Mouse (Mus musculus) left cerebral cortex, adult 18-20 months (tissue): ENCODE measurements at regions not wholly inside any gene's neighbourhood (a gene's known extent, or its start where the extent isn't known, plus 50 kb on each side); places are given as distances from the start of the nearest gene placed in this dataset.

ENCODE experiments used
- DNase-seq, 2 experiments: peaks; one replicate each; pipeline ENCODE4 v3.0.0; 2021 to 2022; ENCODE audit warnings: low spot score in 2 of 2, mixed read lengths in 1 of 2

DNA sequence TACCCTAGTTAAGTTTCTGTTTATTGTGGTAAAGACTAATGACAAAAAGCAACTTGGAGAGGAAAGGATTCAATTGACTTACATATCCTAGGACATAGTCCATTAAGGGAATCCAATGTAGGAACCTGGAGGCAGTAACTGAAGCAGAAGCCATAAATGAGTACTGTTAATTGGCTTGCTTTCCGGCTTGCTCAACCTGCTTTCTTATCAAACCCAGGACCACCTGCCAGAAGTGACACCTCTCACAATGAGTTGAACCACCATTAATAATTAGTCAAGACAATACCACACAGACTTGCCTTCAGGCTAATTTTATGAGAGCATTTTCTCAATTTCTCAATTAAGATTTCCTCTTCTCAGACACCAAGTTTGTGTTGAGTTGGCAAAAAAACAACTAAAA lies 148.8 kb downstream of the Ccser2 start:
- DNase-seq = no peak

DNA sequence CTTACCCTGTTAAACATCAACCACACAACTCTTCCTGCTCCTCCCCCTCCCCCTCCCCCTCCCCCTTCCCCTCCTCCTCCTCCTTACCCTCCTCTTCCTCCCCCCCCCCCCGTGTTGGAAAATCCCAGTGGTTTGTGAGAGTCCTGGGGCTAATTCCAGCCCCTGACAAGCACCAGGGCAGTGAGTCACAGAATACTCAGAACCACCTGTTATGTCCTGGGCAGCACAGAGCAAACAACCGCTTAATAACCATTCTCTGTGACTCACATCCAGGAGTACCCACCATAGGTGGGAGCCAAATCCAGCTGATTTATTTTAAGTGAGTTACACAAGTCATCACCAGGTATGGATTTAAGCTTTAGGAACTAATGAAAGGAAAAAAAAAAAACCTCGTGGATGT lies 166.2 kb downstream of the Ccser2 start:
- DNase-seq = no peak

DNA sequence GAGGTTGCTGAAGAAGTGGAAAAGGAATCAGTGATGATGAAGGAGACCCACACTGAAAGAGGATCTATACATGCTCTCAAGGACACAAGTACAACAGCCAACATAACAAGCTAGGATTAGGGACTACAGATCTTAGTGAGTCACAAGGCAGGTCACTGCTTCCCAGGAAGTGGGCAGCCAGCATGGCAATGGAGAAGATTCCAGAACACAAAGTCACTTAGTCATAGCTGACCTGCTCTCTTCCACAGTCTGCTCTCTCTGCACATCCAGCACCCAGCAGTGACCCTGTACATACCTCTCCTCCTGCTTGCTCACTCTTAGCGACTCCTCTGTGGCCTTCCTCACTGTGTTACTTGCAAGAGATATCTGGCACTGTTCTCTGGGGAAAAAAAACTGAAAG lies 168.8 kb downstream of the Ccser2 start:
- no peak for DNase-seq

DNA sequence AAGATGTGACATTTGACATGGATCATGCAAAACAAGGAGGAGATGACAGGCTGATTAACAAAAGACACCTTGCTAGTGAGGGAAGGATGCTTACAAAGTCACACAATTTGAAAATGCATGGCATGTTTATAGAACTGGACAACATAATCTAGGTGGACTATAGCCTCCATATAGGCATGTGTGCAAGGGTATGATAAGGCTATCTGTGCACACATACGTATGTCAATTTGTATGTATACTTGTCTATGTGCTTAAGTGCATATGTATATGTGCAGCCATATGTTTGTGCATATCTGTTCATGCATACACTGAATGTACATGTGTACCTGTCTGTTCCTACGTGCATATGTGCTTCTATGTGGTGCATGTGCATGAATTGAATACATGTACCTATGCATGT lies 186.7 kb downstream of the Ccser2 start:
- DNase-seq = no peak

DNA sequence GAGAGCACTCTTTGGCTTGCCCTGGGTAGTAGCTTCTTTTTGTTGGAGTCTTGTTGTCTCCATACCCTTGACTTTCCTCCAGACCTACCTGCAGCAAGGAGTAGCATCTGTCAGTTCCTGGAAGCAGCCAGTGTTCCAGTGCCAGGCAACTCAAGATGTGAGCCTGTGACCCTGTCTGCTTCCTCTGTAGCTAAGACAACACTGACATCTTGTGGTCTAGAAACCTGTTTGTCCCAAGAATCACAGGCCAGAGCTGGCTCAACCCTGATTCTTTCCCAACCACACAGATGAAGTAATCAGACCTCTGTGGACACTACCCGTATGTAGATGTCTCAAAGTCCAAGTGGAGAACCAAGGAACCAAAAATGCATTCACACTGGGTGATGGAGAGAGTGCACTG lies 189.6 kb downstream of the Ccser2 start:
- peak; percentile 13 to 29 for DNase-seq

DNA sequence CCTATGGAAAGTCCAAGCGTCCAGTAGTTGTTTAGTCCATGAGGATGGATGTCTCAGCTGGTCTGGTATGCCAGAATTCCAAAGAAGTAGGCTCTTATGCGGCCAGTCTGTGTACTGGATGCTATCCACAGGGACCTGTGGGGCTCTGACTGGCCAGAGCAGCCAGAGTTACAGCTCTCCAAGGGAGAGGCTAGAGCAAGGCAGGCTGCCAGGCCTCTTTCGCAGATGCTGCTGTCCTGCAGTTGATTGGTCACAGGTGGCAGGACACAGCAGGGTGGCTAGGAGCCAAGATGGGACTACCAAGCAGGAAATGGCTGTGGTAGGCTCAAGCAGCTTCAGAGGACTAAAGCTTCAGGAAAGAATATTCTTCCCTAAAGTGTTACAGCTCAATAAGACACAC lies 194.2 kb downstream of the Ccser2 start:
- no peak for DNase-seq

DNA sequence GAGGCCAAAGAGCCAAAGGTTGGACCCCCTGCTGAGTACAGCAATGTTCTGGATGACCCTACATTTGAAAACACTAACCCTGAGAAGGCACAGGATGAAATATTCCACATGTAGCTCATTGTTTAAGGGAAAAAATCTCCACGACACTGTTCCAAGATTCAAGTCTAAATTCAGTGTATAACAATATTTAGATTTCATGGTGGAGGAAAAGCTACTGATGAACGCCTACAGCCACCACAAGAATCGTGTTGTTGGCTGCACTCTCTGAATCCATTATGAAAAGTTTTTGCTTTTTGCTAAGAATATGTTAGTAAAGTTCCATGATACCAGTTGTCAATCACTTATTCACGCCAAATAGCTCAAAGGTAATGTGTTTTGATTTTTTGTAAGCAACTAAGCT lies 204.2 kb downstream of the Ccser2 start:
- no peak for DNase-seq

DNA sequence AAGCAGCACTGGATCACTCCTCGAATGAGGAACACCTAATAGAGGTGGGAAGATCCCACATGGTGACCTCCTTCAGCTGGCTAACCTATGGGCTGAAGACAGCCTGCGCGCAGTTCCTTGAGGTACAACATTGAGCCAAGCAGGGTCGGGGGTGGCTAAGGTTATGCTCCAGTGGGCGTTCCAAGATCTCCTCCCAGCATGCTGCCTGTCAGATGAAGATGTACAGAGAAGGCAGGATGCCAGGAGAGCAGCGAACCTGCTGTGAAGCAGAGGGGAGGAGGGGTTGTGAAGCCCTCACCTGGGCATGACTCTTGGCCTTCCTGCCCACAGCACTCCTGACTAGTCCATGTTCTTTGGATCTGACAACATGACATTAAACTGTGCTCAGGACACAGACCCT lies 212.5 kb downstream of the Ccser2 start:
- DNase-seq = no peak

DNA sequence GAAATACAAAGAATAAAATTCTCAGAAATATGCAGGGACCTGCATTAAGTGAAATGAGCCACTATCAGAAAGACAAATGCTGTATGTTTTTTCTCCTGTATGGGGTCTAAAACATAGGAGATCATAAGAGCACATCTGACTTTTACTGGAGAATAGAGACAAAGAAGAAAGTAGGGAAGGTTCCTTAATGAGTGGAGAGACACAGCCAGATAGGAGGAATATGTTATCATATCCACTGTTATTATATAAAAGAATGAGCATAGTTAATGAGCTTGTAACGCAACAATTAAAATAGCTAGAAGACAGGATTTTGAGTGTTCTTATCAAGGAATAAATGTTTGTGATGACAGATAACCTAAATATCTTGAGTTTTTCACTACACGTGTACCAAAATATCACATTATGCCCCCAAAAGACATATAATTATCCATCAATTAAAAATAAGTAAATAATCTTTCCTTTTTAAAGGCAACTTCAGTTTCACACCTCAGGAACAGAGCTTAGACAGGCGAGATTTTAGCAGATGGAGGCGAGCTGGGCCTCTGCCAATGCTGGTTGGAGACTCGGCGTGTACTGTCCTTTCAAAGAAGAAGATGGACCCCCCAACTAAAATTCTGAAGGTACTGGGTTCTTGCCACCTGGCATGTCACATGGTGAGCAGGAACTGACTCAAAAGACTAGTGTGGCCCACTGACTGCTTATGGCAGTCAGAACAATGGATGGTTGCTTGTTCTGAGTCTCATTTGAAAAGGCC lies 220.3 kb downstream of the Ccser2 start:
- peak; percentile 30 to 31 for DNase-seq

DNA sequence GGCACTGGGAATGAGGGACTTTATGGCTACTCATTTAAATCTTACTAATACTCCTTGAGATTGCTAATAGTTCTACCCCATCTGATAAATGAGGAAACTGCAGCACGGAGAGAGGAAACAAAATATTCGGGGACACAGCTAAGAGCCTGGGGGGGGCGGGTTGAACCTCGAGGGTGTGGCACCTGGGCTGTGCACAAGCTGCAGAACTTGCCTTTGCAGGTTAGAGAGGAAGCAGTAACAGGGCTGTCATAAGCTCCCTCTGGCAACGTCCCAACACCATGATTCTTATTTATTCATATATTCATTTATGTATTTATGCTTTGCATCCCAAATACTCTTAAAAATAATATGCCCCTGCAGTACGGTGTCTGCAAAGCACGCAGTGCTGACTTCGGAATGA lies 237.5 kb downstream of the Ccser2 start:
- no peak for DNase-seq

DNA sequence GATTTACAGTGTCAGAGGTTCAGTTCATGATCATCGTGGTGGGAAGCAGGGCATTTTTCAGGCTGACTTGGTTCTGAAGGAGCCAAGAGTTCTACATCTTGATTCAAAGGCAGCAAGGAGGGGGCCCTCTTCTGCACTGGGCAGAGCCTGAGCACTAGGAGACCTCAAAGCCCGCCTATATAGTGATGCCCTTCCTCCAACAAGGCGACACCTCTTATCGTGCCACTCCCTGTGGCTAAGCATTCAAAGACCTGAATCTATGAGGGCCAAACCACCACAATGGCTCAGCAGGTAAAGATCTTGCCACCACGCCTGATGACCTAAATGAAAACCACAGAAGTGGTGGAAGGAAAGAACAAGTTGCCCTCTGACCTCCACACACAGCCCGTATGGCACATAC lies 242.5 kb downstream of the Ccser2 start:
- no peak for DNase-seq

DNA sequence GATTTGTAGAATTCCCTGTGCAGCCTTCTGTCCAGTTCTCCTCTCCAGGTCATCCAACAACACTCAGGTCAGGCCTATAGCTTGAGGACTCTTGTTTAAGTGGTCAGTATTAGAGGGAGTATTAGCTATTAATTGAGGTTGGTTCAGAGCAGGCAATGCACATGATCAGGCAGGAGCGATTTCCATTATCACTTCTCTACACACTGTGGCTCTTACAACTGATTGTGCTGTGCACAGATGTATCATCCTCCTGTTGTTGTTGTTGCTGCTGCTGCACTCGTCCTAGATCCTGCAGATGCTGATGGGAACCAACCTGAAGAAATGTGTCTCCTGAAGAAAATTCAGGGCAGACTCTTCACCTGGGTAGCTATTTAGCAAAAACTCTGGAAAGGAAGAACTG lies 252.9 kb downstream of the Ccser2 start:
- no peak for DNase-seq

DNA sequence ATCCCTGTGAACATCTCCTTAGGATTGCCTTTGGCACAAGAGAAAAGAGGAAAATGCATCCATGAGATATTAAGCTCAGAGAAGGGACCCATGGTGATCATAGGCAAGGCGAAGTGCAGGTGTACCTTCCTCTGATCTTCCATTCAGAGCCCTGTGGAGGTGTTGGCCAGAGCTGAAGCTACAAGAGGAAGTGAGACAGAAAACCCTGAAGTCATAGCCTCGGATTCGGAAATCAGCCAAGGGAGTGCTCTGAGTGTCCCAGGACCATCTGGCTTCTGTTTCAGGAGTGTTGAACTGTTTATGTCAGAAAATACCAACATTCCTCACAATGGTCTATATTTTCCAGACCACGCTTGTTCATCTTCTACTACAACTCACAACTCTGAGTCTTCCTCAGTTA lies 271.6 kb downstream of the Ccser2 start:
- DNase-seq = no peak

DNA sequence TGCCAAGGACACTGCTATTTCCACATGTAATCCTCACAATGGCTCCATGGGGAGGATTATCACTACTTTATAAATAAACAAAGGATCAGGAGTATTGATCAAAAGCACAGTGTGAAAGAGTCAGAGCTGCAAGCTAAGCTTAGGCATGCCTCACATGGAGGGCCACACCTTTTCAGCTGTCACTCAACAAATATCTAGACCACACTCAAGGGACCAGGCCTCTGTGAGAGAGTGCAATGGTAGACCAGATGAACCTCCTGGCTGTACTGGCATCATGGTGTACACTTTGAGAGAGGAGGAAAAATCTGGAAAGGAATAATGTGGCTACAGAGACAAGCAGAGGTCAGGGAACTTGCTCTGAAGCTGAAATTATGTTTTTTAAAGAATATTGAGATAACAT lies 276.6 kb downstream of the Ccser2 start:
- DNase-seq = no peak

DNA sequence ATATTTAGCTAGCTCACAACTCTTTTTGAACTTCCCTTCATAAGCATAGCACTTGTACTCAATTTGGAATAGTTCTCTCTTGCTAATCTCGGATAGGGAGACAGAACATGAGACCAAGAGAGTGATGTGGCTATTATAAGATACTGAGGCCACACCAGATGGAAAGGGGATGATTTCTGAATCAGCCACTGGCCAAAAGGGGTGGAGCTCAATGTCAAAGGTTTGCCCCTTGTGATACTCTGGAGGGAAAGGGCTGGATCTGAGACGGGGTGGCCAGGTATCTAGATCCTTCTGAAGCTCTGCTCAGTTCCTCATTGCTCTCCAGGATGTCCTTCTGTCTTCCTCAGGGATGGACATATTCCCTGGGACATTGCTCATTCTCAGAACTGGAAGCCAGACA lies 277.6 kb downstream of the Ccser2 start:
- no peak for DNase-seq

DNA sequence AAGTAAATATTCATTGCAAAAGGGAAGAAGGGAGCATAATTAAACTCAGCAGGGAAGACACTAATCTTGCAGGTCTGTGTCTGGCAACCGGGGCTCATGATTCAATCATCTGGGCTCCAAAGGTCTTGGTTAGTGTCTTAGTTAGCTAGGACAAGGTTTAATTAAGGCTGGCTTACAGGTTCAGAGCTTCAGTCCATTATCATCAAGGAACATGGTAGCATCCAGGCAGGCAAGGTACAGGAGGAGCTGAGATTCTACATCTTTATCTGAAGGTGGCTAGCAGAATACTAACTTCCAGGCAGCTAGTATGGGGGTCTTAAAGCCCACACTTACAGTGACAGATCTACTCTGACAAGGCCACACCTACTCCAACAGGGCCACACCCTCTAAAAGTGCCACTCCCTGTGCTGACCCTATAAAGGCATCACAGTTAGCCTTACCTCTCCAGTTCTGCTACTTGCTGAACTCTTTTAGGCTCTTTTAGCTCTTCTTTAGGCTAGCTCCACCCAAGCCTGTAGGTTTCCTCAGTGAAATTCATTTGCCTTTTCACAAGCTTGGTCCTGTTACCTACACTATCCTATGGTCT lies 309.8 kb downstream of the Ccser2 start:
- no peak for DNase-seq

DNA sequence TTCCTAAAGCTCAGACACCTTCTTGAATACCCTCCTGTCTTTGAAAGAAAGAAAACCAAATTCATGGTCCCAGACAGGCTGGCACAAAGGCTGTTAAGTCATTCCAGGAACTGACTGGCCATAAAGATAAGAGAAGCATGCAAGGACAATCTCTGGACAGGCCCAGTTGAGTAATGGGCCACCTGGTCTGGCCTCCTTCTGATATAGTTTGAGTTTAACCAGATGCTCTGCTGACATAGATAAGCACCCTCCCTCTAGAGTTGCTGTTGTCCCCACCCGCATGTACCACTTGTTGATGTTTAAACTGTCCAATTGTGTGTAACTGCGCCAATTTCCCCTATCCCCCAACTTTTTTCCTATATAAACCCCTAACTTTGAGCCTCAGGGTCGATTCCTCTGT lies 310.4 kb downstream of the Ccser2 start:
- DNase-seq = no peak

DNA sequence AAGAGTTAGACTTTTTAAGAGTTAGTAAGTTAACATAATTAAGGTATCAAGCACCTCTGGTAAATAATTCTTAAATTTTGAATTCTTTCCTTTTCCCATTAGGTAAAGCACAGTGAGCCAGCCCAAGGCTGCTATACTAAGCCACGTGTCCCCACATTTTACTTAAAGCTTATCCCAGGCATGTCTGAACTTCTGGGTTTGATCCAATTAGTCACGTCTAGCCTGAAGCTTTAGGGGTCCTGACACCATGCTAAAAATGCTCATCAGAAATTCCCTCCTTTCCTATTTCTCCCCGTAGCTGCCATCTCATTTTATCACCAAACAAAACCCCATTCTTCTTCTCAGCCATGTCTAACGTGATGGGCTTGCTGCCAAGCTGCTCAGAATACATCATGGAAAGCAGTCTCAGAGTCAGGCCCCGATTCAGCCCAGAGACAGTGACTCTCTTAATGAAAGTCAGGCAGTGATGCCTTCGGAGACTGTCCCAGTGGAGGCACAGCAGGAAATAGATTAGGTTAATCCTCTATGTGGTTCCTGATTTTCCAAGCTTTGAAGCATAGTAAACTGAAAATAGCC lies 315.5 kb downstream of the Ccser2 start:
- DNase-seq = peak in 1 of 2 experiments; percentile 4

DNA sequence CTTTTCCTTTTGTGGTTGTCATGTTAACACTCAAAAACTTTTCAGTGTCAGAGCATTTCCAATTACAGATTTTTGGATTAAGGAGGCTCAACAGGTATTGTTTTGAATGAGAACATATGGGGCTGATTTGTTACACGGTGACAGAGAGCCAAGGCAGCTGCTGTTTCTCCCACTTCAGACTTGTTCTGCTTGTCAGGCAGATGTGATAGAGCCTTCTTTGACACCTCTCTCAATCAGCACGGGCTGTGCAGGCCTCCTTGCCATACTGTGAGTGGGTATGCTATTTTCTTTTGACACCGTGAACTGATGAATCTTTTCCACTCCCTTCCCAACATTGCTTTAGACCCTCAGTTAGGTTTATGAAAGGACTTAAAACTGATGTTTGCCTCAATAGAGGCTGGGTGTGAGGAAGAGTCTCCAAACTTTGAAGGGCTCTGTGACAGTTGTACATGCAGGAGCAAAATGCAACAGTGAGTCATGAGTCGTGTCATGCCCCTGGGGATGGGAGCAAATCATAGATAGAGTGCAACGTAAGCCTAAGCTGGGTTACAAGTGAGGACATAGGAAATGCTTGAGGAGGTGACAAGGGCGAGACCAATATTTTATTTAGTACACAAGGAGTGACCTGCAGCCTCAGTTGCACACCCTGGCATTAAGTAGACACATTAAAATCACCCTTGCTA lies 317.4 kb downstream of the Ccser2 start:
- DNase-seq = no peak

DNA sequence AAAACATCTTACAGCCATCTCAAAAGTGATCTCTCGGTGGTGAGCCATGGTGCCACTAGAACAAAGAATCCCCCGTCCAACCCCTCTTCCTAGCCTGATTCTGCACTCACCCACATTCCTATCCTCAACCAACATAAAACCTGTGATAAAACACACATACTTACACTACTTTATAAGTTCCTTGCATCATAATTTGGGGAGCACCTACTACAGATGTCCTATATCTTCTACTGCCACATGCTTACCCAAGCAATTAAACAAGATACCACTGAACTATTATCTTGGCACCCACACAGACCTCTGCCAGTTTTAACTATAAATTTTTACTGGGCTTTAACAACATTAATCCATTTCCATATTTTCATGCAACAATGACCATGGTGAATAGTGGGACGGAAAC lies 321.9 kb downstream of the Ccser2 start:
- DNase-seq = no peak

DNA sequence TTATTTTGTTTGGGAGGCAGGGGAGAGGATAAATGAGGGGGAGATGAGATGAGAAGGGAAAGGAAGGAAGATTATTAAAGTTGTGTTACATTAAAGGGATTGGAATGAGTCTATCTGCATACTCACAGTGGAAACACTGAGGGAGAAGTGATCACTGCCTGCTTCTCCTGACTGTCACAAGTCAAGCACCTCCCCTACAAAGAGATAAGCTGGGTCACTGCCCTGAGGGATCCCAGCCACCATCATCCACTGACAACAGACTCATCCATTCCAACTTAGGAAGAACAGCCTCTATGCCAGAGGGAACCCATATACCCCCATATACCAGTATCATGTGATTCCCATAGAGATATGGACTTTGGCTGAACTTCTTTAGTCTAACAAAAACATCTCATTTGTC lies 322.3 kb downstream of the Ccser2 start:
- DNase-seq = no peak

DNA sequence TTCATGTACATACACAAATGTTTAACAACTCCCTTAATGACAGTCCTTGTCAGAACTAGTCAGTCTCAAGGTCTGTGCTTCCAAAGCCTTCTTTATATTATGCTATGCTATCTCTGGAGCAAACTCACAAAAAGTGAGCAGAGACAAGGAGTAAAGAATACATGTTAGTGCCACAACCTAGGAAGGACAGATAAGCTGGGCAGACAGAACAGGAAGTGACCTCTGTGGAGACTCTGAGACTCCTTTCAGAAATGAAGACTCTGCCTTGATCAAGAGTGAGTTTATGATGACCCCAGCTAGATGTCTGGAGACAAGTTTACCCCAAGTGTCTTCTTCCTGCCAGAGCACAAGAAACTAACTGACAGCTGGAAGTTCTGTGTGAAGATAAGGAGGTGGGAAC lies 343.8 kb downstream of the Ccser2 start:
- no peak for DNase-seq
